Mouse (Mus musculus) G1E (cell line): Measurements from ENCODE around the gene Grin2d. TPM values are rescaled to one million over a fixed set of nuclear protein-coding genes. Genes with fewer than 3 reads are reported as not detected.

Experiments
- ATAC-seq: 2 replicates; pipeline ENCODE4 v1.8.0; 2016; ENCODE audit warnings: mild to moderate bottlenecking; ENCODE audit not compliant: insufficient number of reproducible peaks, poor library complexity, low FRiP score, severe bottlenecking; ENCODE audit errors: extremely low read depth
- DNase-seq: peaks from one replicate; pipeline ENCODE4 v3.0.0; 2012; ENCODE audit warnings: low spot score
- H3K27me3 ChIP-seq: 2 replicates; pipeline ENCODE4 v1.6.1; 2012; ENCODE audit warnings: mild to moderate bottlenecking, low read length, inconsistent platforms; ENCODE audit not compliant: insufficient read depth
- H3K36me3 ChIP-seq: replicated peaks from 2 replicates; pipeline ENCODE3; 2012; ENCODE audit warnings: mild to moderate bottlenecking, inconsistent platforms
- H3K4me1 ChIP-seq: 2 replicates; pipeline ENCODE4 v1.6.1; 2012; ENCODE audit warnings: low read depth, low read length, inconsistent platforms, mixed read lengths; ENCODE audit not compliant: insufficient read depth
- H3K4me3 ChIP-seq: 2 replicates; pipeline ENCODE4 v1.5.1; 2012; ENCODE audit warnings: low read depth, mild to moderate bottlenecking, inconsistent platforms, low read length, moderate library complexity, mixed read lengths
- H3K9me3 ChIP-seq: replicated peaks from 2 replicates; pipeline ENCODE4 v1.6.1; 2012; ENCODE audit warnings: inconsistent platforms
- CTCF ChIP-seq: IDR thresholded peaks from 2 replicates; pipeline ENCODE4 v1.5.1; 2012; ENCODE audit warnings: low read depth, low read length, inconsistent platforms, mixed read lengths
- GATA1 ChIP-seq: IDR thresholded peaks from 2 replicates; pipeline ENCODE4 v1.6.1; 2012; ENCODE audit warnings: borderline replicate concordance, low read length, inconsistent platforms, mixed read lengths
- GATA2 ChIP-seq: IDR thresholded peaks from 2 replicates; pipeline ENCODE4 v1.6.1; 2012; ENCODE audit warnings: low read depth, low read length, inconsistent platforms, borderline replicate concordance
- POLR2AphosphoS5 ChIP-seq: IDR thresholded peaks from 2 replicates; pipeline ENCODE4 v1.6.1; 2012; ENCODE audit warnings: low read depth, low read length, inconsistent platforms; ENCODE audit not compliant: insufficient replicate concordance
- TAL1 ChIP-seq: conservative IDR thresholded peaks from 2 replicates; pipeline ENCODE4 v1.6.1; 2012; ENCODE audit warnings: low read depth, low read length, inconsistent platforms, mixed read lengths
- polyA plus RNA-seq: library from polyadenylated mRNA; stranded (reverse); fragments of >175 nt; gene quantifications from 2 replicates; pipeline ENCODE4 v1.2.3, GENCODE M21; 2012
- total RNA-seq, 2 experiments: library from RNA; stranded (forward) in 1 of 2; stranded (reverse) in 1 of 2; fragments of 200-1000 nt in 1 of 2; fragments of >200 nt in 1 of 2; fragmentation: Nextera tagmentation in 1 of 2; gene quantifications; 2 replicates each; pipeline ENCODE4 v1.2.3; 2014 to 2017

The Grin2d gene
- total and polyA plus RNA-seq, 3 experiments, result 0.01 to 0.11 TPM; not detected in 1

- Histone ChIP-seq H3K4me3 (no peak overlapping the region), H3K9me3 (no peaks in the 10 kb centered on the region), H3K4me1 (peaks cover 26% of the 10 kb centered on the region), H3K27me3 (peaks cover 3% of the 10 kb centered on the region; the same call in 1 of the 2 replicates), H3K36me3 (peaks cover 38% of the 10 kb centered on the region)
- no peak for ATAC-seq
- DNase-seq, result no peak
- TF ChIP-seq TAL1 (no peak), CTCF (no peak), POLR2AphosphoS5 (no peak), GATA2 (no peak)
These were observed 14.5 kb upstream of the Grin2d start for GRCm38 (mm10) chr7:45892651-45893050.

GRCm38 (mm10) chr7:45887246-45887645 lies 9.1 kb upstream of the Grin2d start:
- Histone ChIP-seq H3K36me3 (peaks cover 67% of the 10 kb centered on the region), H3K4me1 (no peaks in the 10 kb centered on the region), H3K27me3 (no peaks in the 10 kb centered on the region), H3K4me3 (no peak overlapping the region), H3K9me3 (no peaks in the 10 kb centered on the region)
- TF ChIP-seq CTCF (no peak), GATA1 (no peak), POLR2AphosphoS5 (no peak), TAL1 (no peak), GATA2 (no peak)
- ATAC-seq (no peak), DNase-seq (no peak)

- no peaks in the 10 kb centered on the region for H3K27me3 ChIP-seq
- DNase-seq (no peak), ATAC-seq (no peak)
- H3K36me3 ChIP-seq, result peaks cover 89% of the 10 kb centered on the region
- H3K4me1 ChIP-seq, result no peaks in the 10 kb centered on the region
- TF ChIP-seq CTCF (no peak), POLR2AphosphoS5 (no peak), TAL1 (no peak), GATA2 (no peak), GATA1 (no peak)
- H3K4me3 ChIP-seq, result no peak overlapping the region
- H3K9me3 ChIP-seq, result no peaks in the 10 kb centered on the region
These were observed 2.8 kb upstream of the Grin2d start for GRCm38 (mm10) chr7:45881011-45881410.

GRCm38 (mm10) chr7:45880531-45880930 lies 2.4 kb upstream of the Grin2d start:
- DNase-seq (no peak), ATAC-seq (no peak)
- H3K36me3 ChIP-seq, result peaks cover 89% of the 10 kb centered on the region
- peaks cover 2% of the 10 kb centered on the region; the same call in 1 of the 2 replicates for H3K4me1 ChIP-seq
- no peaks in the 10 kb centered on the region for H3K27me3 ChIP-seq
- no peak overlapping the region for H3K4me3 ChIP-seq
- no peaks in the 10 kb centered on the region for H3K9me3 ChIP-seq
- TF ChIP-seq POLR2AphosphoS5 (no peak), GATA1 (no peak), CTCF (no peak), GATA2 (no peak), TAL1 (no peak)

GRCm38 (mm10) chr7:45876895-45877294 lies 1.3 kb downstream of the Grin2d start:
- DNase-seq, result no peak
- H3K27me3 ChIP-seq, result no peaks in the 10 kb centered on the region
- peaks cover 72% of the 10 kb centered on the region for H3K36me3 ChIP-seq
- no peak for ATAC-seq
- no peak overlapping the region for H3K4me3 ChIP-seq
- H3K4me1 ChIP-seq, result peaks cover 23% of the 10 kb centered on the region
- no peaks in the 10 kb centered on the region for H3K9me3 ChIP-seq
- TF ChIP-seq TAL1 (no peak), GATA1 (no peak), POLR2AphosphoS5 (no peak), CTCF (no peak), GATA2 (no peak)

GRCm38 (mm10) chr7:45873061-45873947 lies 4.9 kb downstream of the Grin2d start:
- DNase-seq, result peak; percentile 71
- Histone ChIP-seq H3K36me3 (peaks cover 42% of the 10 kb centered on the region), H3K9me3 (no peaks in the 10 kb centered on the region), H3K4me3 (peak overlapping the region; percentile 82), H3K4me1 (peaks cover 29% of the 10 kb centered on the region), H3K27me3 (peaks cover 28% of the 10 kb centered on the region)
- ATAC-seq, result peak; percentile 50; the same call in 1 of the 2 replicates
- TF ChIP-seq POLR2AphosphoS5 (no peak), GATA2 (no peak), CTCF (no peak), TAL1 (no peak), GATA1 (no peak)

- H3K9me3 ChIP-seq, result no peaks in the 10 kb centered on the region
- peaks cover 38% of the 10 kb centered on the region for H3K36me3 ChIP-seq
- TF ChIP-seq POLR2AphosphoS5 (no peak), CTCF (peak; percentile 93)
- peak; percentile 62; the same call in 1 of the 2 replicates for ATAC-seq
- DNase-seq, result peak; percentile 96
- peaks cover 32% of the 10 kb centered on the region for H3K27me3 ChIP-seq
- peak within 1 kb of the TSS; percentile 82 for H3K4me3 ChIP-seq
- peaks cover 29% of the 10 kb centered on the region for H3K4me1 ChIP-seq
These were observed 5.6 kb downstream of the Grin2d start, which contains the start of gene Kdelr1 for GRCm38 (mm10) chr7:45872624-45873023. Gene Kdelr1 (plus strand): TSS chr7:45872772.
